In genomic region chr2:147703981-147704380, GRCm38 (mm10) we compare ENCODE assay signal across 32 mouse cellular contexts.
"Had no signal": no experiment of that assay in that cellular context is flagged by ENCODE, and none has a peak within 500 bp of the region (broad histone marks: within the 10 kb centered on the region; RNA-seq: fewer than 3 reads in every experiment).

No protein-coding gene starts in this region.

- H3K36me3 ChIP-seq: heart, embryonic 12.5 days; heart, embryonic 13.5 days; heart, embryonic 15.5 days; hindbrain, embryonic 10.5 days; hindbrain, embryonic 12.5 days; hindbrain, embryonic 13.5 days; hindbrain, embryonic 15.5 days; intestine, embryonic 15.5 days; kidney, embryonic 15.5 days had no signal

- H3K9me3 ChIP-seq: heart, embryonic 12.5 days; heart, embryonic 13.5 days; heart, embryonic 15.5 days; hindbrain, embryonic 10.5 days; hindbrain, embryonic 12.5 days; hindbrain, embryonic 13.5 days; hindbrain, embryonic 15.5 days; intestine, embryonic 15.5 days; kidney, embryonic 15.5 days had no signal

- H3K9ac ChIP-seq: heart, embryonic 12.5 days; heart, embryonic 13.5 days; heart, embryonic 15.5 days; hindbrain, embryonic 12.5 days; hindbrain, embryonic 13.5 days; hindbrain, embryonic 14.5 days; hindbrain, embryonic 15.5 days; intestine, embryonic 15.5 days; kidney, embryonic 15.5 days had no signal

- H3K27ac ChIP-seq: heart, embryonic 13.5 days; heart, embryonic 15.5 days; hindbrain, embryonic 10.5 days; hindbrain, embryonic 12.5 days; hindbrain, embryonic 13.5 days; hindbrain, embryonic 14.5 days; hindbrain, embryonic 15.5 days; hindbrain, postnatal 0 days; intestine, embryonic 15.5 days; kidney, embryonic 15.5 days; kidney, postnatal 0 days; layer of hippocampus, adult 2 months; left cerebral cortex, adult 2 months had no signal

- H3K4me3 ChIP-seq: heart, embryonic 12.5 days; heart, embryonic 13.5 days; heart, embryonic 15.5 days; hindbrain, embryonic 10.5 days; hindbrain, embryonic 12.5 days; hindbrain, embryonic 13.5 days; hindbrain, embryonic 15.5 days; intestine, embryonic 15.5 days; kidney, embryonic 15.5 days; layer of hippocampus, adult 2 months; left cerebral cortex, adult 2 months had no signal

- H3K4me2 ChIP-seq: heart, embryonic 11.5 days; heart, embryonic 12.5 days; heart, embryonic 13.5 days; heart, embryonic 15.5 days; hindbrain, embryonic 12.5 days; hindbrain, embryonic 13.5 days; hindbrain, embryonic 14.5 days; hindbrain, embryonic 15.5 days; intestine, embryonic 15.5 days; kidney, embryonic 15.5 days had no signal

- H3K4me1 ChIP-seq: heart, embryonic 12.5 days; heart, embryonic 13.5 days; heart, embryonic 15.5 days; hindbrain, embryonic 15.5 days; intestine, embryonic 15.5 days; kidney, embryonic 15.5 days had no signal

- H3K27me3 ChIP-seq: hindbrain, embryonic 12.5 days; hindbrain, embryonic 13.5 days; intestine, embryonic 15.5 days had no signal

- ATAC-seq: hindbrain, embryonic 16.5 days; hindbrain, postnatal 0 days; inflammation-experienced regulatory T-cells, adult 6 months; intestine, embryonic 15.5 days; intestine, embryonic 16.5 days; intestine, postnatal 0 days had no signal

- DNase-seq: heart, postnatal 36 days; kidney, adult 11 months; kidney, adult 18-20 months; kidney, adult 2 months; kidney, adult 8-10 months; kidney, adult 9 months; kidney, postnatal 10 days; kidney, postnatal 14 days; kidney, postnatal 25 days; kidney, postnatal 36 days; kidney, postnatal 4 days; layer of hippocampus, adult 9-11 months; layer of hippocampus, postnatal 36 days had no signal
